Mouse (Mus musculus): ENCODE measurements around the gene B020011L13Rik.
"Not testable (repeated sequence)": the region's sequence is repeated elsewhere in the genome, so short reads cannot be mapped to it uniquely, and the experiment has no call there.

The B020011L13Rik gene

GRCm38 (mm10) chr1:117780833-117781232 lies at the start of gene B020011L13Rik:
Gene B020011L13Rik (plus strand): TSS chr1:117781133.
- not testable (repeated sequence) for DNase-seq

- not testable (repeated sequence) for DNase-seq
Observed at GRCm38 (mm10) chr1:117816271-117816670, 35.3 kb downstream of the B020011L13Rik start.

- not testable (repeated sequence) for DNase-seq
Observed at GRCm38 (mm10) chr1:117829781-117830180, 48.8 kb downstream of the B020011L13Rik start, which contains the start of gene Gm28360. Gene Gm28360 (plus strand): TSS chr1:117830081.

GRCm38 (mm10) chr1:117851718-117852117 lies 70.8 kb downstream of the B020011L13Rik start:
- not testable (repeated sequence) for DNase-seq
